Mouse (Mus musculus): ENCODE results near the gene Zfp981. TPM values are rescaled to one million over a fixed set of nuclear protein-coding genes. Genes with fewer than 3 reads are reported as not detected.
"Not testable (repeated sequence)": the region's sequence is repeated elsewhere in the genome, so short reads cannot be mapped to it uniquely, and the experiment has no call there.

The Zfp981 gene
- not detected in 2 replicates for polyA plus RNA-seq (2015; fragmentation: Nextera tagmentation; extraction: Ambion mirVana)

- not testable (repeated sequence) for H3K9ac ChIP-seq (ENCODE audit: low read length); H3K36me3 ChIP-seq (ENCODE audit: control insufficient read depth, insufficient read depth, low read length); H3K4me2 ChIP-seq (ENCODE audit: low read depth, low read length); H3K27ac ChIP-seq (ENCODE audit: low read length); H3K4me3 ChIP-seq (replicated peaks; ENCODE audit: low read length); H3K4me1 ChIP-seq (ENCODE audit: control insufficient read depth, insufficient read depth, low read length); ATAC-seq (ENCODE audit: insufficient read depth, low FRiP score); H3K27me3 ChIP-seq (ENCODE audit: control insufficient read depth, insufficient read depth, low read length)
- 89% methylated on average over 4 of the region's 4 CpGs for WGBS
- peaks cover 15% of the 10 kb centered on the region for H3K9me3 ChIP-seq (replicated peaks; ENCODE audit: control insufficient read depth, low read length)
Observed at GRCm38 (mm10) chr4:146501727-146502126, at the start of gene Zfp981. Zfp981 (plus strand) TSS chr4:146502027.

GRCm38 (mm10) chr4:146452576-146452975 is 49.3 kb upstream of the Zfp981 start:
- H3K27ac ChIP-seq (ENCODE audit: low read length); H3K9ac ChIP-seq (ENCODE audit: low read length); H3K27me3 ChIP-seq (ENCODE audit: control insufficient read depth, insufficient read depth, low read length); H3K4me3 ChIP-seq (replicated peaks; ENCODE audit: low read length); H3K36me3 ChIP-seq (ENCODE audit: control insufficient read depth, insufficient read depth, low read length); H3K4me1 ChIP-seq (ENCODE audit: control insufficient read depth, insufficient read depth, low read length); H3K4me2 ChIP-seq (ENCODE audit: low read depth, low read length); ATAC-seq (ENCODE audit: insufficient read depth, low FRiP score): not testable (repeated sequence)
- WGBS: 79% methylated on average over 2 of the region's 2 CpGs
- peaks cover 34% of the 10 kb centered on the region for H3K9me3 ChIP-seq (replicated peaks; ENCODE audit: control insufficient read depth, low read length)

GRCm38 (mm10) chr4:146454170-146454569 is 47.7 kb upstream of the Zfp981 start:
- H3K4me1 ChIP-seq (ENCODE audit: control insufficient read depth, insufficient read depth, low read length); H3K36me3 ChIP-seq (ENCODE audit: control insufficient read depth, insufficient read depth, low read length); H3K4me2 ChIP-seq (ENCODE audit: low read depth, low read length); H3K9ac ChIP-seq (ENCODE audit: low read length); H3K4me3 ChIP-seq (replicated peaks; ENCODE audit: low read length); H3K27me3 ChIP-seq (ENCODE audit: control insufficient read depth, insufficient read depth, low read length); ATAC-seq (ENCODE audit: insufficient read depth, low FRiP score); H3K27ac ChIP-seq (ENCODE audit: low read length): not testable (repeated sequence)
- peaks cover 36% of the 10 kb centered on the region for H3K9me3 ChIP-seq (replicated peaks; ENCODE audit: control insufficient read depth, low read length)
- 58% methylated on average over 1 of the region's 1 CpGs for WGBS

GRCm38 (mm10) chr4:146454896-146455295 is 46.9 kb upstream of the Zfp981 start:
- Histone ChIP-seq H3K36me3 (ENCODE audit: control insufficient read depth, insufficient read depth, low read length) (no peaks in the 10 kb centered on the region), H3K9ac (ENCODE audit: low read length) (no peak overlapping the region), H3K4me1 (ENCODE audit: control insufficient read depth, insufficient read depth, low read length) (no peaks in the 10 kb centered on the region), H3K27ac (ENCODE audit: low read length) (no peak overlapping the region), H3K27me3 (ENCODE audit: control insufficient read depth, insufficient read depth, low read length) (no peaks in the 10 kb centered on the region), H3K4me3 (replicated peaks; ENCODE audit: low read length) (no peak overlapping the region), H3K9me3 (replicated peaks; ENCODE audit: control insufficient read depth, low read length) (peaks cover 38% of the 10 kb centered on the region), H3K4me2 (ENCODE audit: low read depth, low read length) (no peak overlapping the region)
- ATAC-seq (ENCODE audit: insufficient read depth, low FRiP score): peak; percentile 15
- WGBS: 44% methylated on average over 2 of the region's 2 CpGs

- WGBS: 91% methylated on average over 7 of the region's 7 CpGs
- Histone ChIP-seq H3K36me3 (ENCODE audit: control insufficient read depth, insufficient read depth, low read length) (no peaks in the 10 kb centered on the region), H3K4me3 (replicated peaks; ENCODE audit: low read length) (no peak overlapping the region), H3K9ac (ENCODE audit: low read length) (no peak overlapping the region), H3K27ac (ENCODE audit: low read length) (no peak overlapping the region), H3K9me3 (replicated peaks; ENCODE audit: control insufficient read depth, low read length) (peaks cover 40% of the 10 kb centered on the region), H3K27me3 (ENCODE audit: control insufficient read depth, insufficient read depth, low read length) (no peaks in the 10 kb centered on the region), H3K4me2 (ENCODE audit: low read depth, low read length) (no peak overlapping the region), H3K4me1 (ENCODE audit: control insufficient read depth, insufficient read depth, low read length) (no peaks in the 10 kb centered on the region)
- peak; percentile 61 for ATAC-seq (ENCODE audit: insufficient read depth, low FRiP score)
Observed at GRCm38 (mm10) chr4:146455321-146455721, 46.5 kb upstream of the Zfp981 start.

- H3K36me3 ChIP-seq (ENCODE audit: control insufficient read depth, insufficient read depth, low read length): no peaks in the 10 kb centered on the region
Observed at GRCm38 (mm10) chr4:146456061-146456726, 45.6 kb upstream of the Zfp981 start.

GRCm38 (mm10) chr4:146457126-146457525 is 44.7 kb upstream of the Zfp981 start:
- no peaks in the 10 kb centered on the region for H3K4me1 ChIP-seq (ENCODE audit: control insufficient read depth, insufficient read depth, low read length)
- no peaks in the 10 kb centered on the region for H3K36me3 ChIP-seq (ENCODE audit: control insufficient read depth, insufficient read depth, low read length)
- ATAC-seq (ENCODE audit: insufficient read depth, low FRiP score): no peak
- H3K9me3 ChIP-seq (replicated peaks; ENCODE audit: control insufficient read depth, low read length): peaks cover 43% of the 10 kb centered on the region
- H3K4me3 ChIP-seq (replicated peaks; ENCODE audit: low read length): no peak overlapping the region
- H3K27me3 ChIP-seq (ENCODE audit: control insufficient read depth, insufficient read depth, low read length): no peaks in the 10 kb centered on the region
- no peak overlapping the region for H3K27ac ChIP-seq (ENCODE audit: low read length)
- no peak overlapping the region for H3K9ac ChIP-seq (ENCODE audit: low read length)
- H3K4me2 ChIP-seq (ENCODE audit: low read depth, low read length): no peak overlapping the region
- WGBS: 62% methylated on average over 2 of the region's 2 CpGs

More at GRCm38 (mm10) chr4:146456061-146456726, 45.6 kb upstream of the Zfp981 start:
- no peak for ATAC-seq (ENCODE audit: insufficient read depth, low FRiP score)
- Histone ChIP-seq H3K4me3 (replicated peaks; ENCODE audit: low read length) (no peak overlapping the region), H3K4me1 (ENCODE audit: control insufficient read depth, insufficient read depth, low read length) (no peaks in the 10 kb centered on the region), H3K9me3 (replicated peaks; ENCODE audit: control insufficient read depth, low read length) (peaks cover 43% of the 10 kb centered on the region), H3K4me2 (ENCODE audit: low read depth, low read length) (no peak overlapping the region), H3K27ac (ENCODE audit: low read length) (no peak overlapping the region), H3K9ac (ENCODE audit: low read length) (no peak overlapping the region), H3K27me3 (ENCODE audit: control insufficient read depth, insufficient read depth, low read length) (no peaks in the 10 kb centered on the region)
- WGBS: 68% methylated on average over 4 of the region's 4 CpGs

- H3K9me3 ChIP-seq (replicated peaks; ENCODE audit: control insufficient read depth, low read length): peaks cover 40% of the 10 kb centered on the region
- H3K4me2 ChIP-seq (ENCODE audit: low read depth, low read length): no peak overlapping the region
- no peaks in the 10 kb centered on the region for H3K36me3 ChIP-seq (ENCODE audit: control insufficient read depth, insufficient read depth, low read length)
- H3K9ac ChIP-seq (ENCODE audit: low read length): no peak overlapping the region
- no peaks in the 10 kb centered on the region for H3K27me3 ChIP-seq (ENCODE audit: control insufficient read depth, insufficient read depth, low read length)
- H3K27ac ChIP-seq (ENCODE audit: low read length): no peak overlapping the region
- no peaks in the 10 kb centered on the region for H3K4me1 ChIP-seq (ENCODE audit: control insufficient read depth, insufficient read depth, low read length)
- H3K4me3 ChIP-seq (replicated peaks; ENCODE audit: low read length): no peak overlapping the region
- peak; percentile 25 for ATAC-seq (ENCODE audit: insufficient read depth, low FRiP score)
- 64% methylated on average over 1 of the region's 1 CpGs for WGBS
Observed at GRCm38 (mm10) chr4:146457720-146458119, 44.1 kb upstream of the Zfp981 start.

GRCm38 (mm10) chr4:146459822-146460221 is 42.0 kb upstream of the Zfp981 start:
- H3K27me3 ChIP-seq (ENCODE audit: control insufficient read depth, insufficient read depth, low read length); H3K27ac ChIP-seq (ENCODE audit: low read length); H3K9ac ChIP-seq (ENCODE audit: low read length); H3K36me3 ChIP-seq (ENCODE audit: control insufficient read depth, insufficient read depth, low read length); H3K4me2 ChIP-seq (ENCODE audit: low read depth, low read length); ATAC-seq (ENCODE audit: insufficient read depth, low FRiP score); H3K4me1 ChIP-seq (ENCODE audit: control insufficient read depth, insufficient read depth, low read length); H3K4me3 ChIP-seq (replicated peaks; ENCODE audit: low read length): not testable (repeated sequence)
- WGBS: 70% methylated on average over 5 of the region's 5 CpGs
- peaks cover 33% of the 10 kb centered on the region for H3K9me3 ChIP-seq (replicated peaks; ENCODE audit: control insufficient read depth, low read length)
